Mouse (Mus musculus): Measurements from ENCODE around the gene Frmpd2.

Gene Frmpd2

DNA sequence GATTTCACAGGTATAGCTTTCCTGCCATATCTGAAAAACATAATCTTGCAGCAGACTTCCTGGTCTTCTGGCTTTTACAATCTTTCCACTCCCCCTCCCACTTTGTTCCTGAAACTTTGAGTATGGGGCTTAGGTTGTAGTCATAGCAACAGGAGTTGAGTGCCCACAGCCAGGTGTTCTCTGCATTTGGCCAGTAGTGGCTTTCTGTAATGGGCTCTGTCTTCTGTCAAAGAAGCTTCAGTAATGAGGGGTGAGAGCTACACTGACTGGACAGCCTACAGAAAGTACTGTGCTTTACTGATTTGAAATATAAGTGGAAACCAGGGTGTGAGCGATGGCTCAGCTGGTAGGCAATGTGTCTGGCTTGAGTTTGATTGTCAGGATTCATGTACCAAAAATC, 37.2 kb downstream of the Frmpd2 start:
- DNase-seq (ENCODE audit: low spot score): no peak

DNA sequence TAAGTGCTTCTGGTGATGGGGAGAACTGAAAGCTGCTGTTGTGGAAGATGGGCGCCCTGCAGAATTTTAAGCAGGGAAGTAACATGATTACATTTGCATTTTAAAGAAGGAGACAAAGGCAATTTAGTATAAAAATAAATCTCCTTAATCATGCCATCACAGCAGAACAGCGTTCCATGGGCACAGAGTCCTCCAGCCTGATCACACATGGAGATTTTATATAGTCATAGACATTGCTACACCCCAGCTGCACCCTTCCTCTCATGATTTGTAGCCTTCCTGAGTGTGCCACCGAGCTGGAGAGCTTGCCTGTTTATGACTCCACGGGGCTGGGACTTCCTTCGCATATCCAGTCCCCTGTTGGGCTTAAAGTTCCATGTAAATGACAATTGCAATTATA, 42.4 kb downstream of the Frmpd2 start:
- DNase-seq (ENCODE audit: low spot score): no peak

DNA sequence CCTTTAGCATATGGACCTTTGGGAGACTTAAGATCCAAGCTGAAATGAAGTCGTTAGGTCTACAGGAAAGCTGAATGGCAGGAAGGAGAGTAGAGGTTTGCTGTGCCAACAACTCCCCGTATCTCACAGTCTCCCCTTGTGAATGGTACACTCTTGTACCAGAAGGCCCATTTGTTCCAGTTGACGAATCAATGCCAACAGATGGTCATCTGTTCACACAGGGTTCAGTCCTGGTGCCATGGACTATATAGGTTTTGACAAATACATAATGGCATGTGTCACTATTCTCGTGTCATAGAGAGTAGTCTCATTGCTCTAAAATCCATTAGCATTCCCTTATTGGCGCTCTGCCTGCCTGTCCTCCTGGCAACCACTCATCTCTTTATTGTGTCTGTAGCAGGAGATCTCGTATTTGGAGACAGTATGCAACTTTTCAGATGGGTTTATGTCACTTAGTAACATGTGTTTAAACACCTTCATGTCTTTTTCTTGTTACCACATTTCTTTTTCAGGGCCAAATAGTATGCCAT, 43.3 kb downstream of the Frmpd2 start:
- DNase-seq (ENCODE audit: low spot score): no peak

DNA sequence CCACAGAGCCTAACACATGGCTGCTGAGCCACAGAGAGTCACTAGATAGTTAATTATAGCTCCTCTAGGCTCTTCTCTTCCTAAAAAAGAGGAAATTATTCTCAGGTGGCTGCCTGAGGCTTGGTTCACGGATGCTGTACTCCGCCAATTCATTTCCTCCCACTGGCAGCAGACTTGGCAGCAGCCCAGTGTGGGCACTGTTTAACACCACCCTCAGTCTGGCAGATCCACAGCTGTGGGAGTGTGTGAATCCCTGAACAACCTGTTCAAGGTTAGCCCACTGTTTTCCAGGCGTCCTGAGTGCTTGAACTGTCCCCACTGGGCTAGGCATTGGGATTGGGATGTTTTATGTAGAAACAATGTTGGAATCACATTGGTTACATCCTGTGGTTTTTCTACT, 50.0 kb downstream of the Frmpd2 start:
- no peak for DNase-seq (ENCODE audit: low spot score)

DNA sequence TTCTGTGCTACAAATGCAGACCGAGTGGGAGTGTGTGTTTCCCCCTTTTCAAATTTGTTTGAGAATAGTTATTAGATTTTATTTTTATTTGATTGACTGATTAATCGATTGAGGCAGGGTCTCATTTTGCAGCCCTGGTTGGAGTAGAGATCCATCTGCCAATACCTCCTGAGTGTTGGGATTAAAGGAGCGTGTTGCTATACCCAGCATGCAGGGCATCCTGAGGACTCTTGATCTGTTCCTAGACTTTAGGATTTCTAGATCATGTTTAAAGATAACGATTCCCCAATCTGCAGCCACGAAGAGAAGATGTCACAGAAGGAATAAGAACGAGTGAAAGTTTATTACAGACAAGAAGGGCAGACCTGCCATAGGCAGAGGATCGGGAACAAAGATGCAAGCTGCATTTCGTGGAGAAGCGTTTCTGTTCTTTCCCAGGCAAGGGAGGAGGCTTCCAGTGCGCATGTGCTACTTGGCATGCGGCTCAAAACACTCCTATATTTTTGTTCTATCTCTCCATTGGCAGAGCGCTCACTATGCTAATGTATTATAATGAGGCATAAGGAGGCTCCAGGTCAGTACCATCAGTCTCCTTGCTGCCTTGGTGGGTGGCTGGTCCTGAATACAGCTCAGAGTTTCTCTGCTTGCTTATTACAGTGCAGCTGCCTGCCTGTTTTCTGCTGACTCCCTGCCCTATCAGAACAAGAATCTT, 53.9 kb downstream of the Frmpd2 start:
- no peak for DNase-seq (ENCODE audit: low spot score)

DNA sequence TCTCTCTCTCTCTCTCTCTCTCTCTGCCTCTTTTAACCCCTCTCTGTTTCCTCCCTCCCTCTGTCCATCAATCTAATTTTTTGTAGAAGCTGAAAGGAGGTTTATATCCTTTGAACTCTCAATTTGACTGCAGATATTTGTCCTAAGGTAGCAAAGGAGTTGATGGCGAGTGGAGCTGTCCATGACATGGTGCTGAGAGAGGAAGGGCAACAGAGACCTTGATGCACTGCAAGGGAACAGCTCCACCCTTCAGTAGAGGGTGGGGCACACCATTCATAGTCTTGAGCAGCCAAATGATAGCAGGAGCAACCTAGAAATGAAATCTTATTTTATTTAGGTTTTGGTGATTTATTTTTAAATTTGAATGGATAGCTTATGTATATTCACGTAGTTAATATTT, 55.1 kb downstream of the Frmpd2 start:
- DNase-seq (ENCODE audit: low spot score): no peak

DNA sequence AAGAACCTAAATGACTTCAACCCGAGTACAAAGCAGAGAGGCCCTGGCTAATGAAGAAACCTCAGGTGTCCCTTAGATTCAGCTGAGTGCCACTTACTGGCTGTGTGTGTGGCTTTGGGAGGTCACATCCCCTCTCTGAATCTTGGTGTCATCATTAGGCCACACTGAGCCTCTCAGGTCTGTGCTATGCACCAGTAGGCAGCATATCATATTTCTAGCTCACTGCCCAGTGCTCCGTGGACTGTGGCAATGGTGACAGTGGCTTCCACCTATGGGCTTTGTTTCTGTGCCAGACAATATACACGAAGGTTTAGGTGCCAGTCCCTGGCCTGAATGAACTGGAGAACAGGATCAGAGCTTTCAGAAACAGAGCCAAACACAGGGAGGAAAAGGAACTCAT, 56.4 kb downstream of the Frmpd2 start:
- DNase-seq (ENCODE audit: low spot score): no peak

DNA sequence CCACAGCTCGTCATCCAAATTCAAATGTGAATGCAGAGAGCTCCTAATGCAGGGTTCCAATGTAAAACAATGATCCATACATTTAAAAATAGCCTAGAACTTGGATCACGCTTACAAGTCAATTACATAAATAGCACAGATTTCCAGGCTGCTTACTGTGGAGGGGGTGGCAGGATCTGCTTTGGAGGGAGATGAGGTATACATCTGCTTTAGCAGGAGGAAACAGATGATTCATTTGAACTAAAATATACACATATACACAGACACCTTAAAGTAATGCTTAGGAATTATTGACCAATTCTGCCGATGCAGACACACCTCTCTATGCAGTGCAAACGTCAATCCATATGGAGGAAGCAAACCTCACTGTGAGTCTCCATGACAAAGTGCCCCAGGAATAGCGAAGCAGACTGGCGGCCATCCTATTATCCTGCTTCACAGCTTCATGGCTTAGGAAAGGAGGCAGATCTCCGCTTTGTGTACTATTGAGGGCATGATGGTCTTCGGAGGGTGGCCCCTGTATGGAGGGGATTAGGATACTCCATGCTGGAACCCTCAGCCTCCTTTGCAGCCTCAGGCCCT, 59.9 kb downstream of the Frmpd2 start:
- DNase-seq (ENCODE audit: low spot score): no peak

DNA sequence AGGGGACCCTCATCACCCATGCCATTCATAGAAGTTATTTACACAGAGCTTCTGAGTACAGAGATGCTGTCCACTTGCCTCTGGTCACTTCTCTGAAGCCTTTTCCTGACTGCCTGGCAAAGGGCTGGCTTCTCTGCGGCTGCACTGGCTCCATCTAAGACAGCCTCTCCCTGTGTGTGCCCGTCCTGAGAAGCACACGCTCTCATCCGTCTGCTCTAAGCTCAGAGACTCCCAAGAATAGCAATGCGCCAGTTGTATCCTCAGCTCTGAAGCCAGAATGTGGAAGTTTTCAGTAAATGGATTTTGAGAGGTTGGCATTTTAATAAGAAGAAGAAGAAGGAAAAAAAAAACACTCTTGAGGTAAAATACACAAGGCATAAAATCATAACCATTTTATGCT, 61.3 kb downstream of the Frmpd2 start:
- DNase-seq (ENCODE audit: low spot score): no peak

DNA sequence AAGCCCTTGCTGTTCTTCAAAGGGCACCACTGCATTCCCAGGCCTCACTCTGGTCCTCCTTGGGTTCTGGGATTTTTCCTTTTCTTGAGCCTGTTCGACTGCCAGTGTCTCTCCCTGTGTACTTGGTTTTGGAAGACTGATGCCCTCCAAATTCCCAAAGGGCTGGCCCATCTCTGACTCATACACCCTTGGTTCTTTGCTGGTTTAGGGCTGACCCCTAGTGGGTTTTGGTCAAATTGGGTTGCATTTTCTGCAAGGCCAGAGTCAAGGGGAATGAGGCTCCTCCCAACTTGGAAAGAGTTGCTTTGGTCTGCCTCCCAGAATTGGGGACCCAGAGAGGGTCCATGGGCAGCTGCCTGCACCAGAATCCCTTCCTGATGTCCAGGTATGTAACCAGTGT, 62.0 kb downstream of the Frmpd2 start:
- no peak for DNase-seq (ENCODE audit: low spot score)

DNA sequence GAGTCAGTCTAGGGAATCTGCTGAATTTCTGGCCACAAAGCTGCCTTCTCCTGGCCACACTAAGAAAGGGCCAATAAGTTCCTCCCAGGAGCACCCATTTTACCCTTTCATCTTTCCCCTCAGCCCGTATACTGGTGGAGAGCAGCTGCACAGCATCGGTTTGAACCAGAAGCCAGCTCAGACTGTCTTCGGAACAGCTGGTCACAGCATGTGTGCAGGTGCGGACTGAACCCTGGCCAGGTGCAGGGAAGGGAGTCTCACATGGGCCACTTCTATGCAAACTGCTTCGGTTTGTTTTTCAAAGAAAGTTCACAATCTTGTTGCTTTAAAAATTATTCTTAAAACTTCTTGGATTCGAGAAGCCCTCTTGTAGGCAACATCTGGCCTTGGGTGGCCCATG, 63.8 kb downstream of the Frmpd2 start:
- no peak for DNase-seq (ENCODE audit: low spot score)

DNA sequence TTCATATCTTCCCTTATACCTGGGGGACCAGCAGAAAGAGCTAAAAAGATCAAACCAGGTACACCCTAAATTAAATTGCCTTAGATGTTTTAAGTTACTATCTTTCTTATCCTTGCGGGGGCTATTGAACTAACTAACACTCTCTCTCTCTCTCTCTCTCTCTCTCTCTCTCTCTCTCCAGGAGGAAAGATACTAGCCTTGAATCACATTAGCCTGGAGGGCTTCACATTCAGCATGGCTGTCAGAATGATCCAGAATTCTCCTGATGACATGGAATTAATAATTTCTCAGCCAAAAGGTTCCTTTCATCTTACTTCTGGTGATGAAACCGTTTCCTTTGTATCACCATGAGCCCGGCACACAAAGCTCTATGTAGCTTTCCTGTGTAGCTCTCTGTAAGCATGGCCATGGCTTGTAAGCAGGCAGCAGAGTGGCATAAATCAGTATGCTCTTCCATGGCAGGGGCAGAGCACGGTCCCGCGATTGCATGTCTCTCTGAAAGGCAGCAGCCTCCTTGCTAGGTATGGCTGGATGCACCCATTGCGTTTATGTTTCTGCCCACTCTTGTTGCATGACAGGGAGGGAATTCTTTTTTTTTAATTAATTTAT, 68.2 kb downstream of the Frmpd2 start:
- no peak for DNase-seq (ENCODE audit: low spot score)

DNA sequence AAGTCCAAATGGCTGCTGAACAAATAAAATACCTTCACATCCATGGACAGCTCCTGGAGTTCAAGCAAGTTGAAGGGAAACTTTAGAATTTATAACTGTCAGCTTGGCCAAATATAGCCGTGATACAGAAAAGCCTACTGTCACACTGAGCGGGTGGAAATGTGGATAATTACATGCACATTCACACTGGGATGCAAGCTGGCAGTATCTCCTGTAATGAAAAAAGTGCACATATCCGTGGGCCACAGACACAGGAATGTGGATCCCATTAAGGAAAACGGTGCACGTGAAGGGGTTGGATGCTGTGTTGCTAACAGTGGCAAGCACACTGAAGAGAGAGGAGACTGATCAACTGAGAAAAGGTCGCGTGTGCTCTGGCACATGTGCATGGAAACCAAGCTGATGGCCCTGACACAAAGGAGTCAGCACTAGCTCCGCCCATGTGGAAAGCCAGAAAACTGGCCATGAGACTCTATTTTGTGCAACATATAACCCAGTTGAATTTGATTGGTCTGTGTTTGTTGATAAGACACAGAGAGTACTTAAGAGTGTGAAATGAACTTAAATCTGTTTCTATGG, 74.2 kb downstream of the Frmpd2 start:
- no peak for DNase-seq (ENCODE audit: low spot score)

DNA sequence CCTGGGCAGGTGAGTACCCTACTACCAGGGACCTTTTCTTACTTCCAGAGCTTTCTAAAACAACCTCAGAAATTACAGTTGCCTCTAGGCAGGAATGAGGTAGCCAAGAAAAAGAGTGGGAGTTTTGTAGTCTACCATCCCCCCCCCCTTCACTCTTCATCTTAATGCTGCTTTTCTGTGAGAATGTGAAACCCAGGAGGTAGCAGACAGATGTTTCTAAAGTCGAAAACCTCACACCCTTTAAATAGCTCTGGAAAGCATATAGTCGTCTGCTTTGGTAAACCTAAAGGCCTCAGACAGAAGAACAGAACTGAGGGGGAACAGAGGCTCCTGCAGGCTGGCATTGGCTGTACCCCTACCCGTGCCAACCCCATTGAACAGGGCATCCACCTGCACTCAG, 77.2 kb downstream of the Frmpd2 start:
- DNase-seq (ENCODE audit: low spot score): no peak

DNA sequence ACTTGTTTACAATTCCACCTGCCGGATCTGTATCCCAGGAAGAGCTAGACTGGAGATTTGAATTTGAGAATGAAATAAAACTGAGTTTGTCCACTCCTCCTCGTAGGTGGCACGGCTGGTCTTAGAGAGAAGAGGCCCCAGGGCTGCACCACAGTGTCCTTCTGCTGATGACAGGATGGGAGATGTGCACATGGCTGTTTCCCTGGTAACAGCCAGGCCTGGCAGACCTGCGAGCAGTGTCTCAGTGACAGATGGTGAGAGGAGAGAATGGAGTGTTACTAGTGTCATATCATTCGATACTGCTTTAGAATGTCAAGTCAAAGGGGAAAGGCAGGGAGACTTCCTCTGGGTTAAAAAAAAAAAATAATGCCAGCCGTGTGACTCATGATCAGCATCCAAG, 78.4 kb downstream of the Frmpd2 start:
- no peak for DNase-seq (ENCODE audit: low spot score)

DNA sequence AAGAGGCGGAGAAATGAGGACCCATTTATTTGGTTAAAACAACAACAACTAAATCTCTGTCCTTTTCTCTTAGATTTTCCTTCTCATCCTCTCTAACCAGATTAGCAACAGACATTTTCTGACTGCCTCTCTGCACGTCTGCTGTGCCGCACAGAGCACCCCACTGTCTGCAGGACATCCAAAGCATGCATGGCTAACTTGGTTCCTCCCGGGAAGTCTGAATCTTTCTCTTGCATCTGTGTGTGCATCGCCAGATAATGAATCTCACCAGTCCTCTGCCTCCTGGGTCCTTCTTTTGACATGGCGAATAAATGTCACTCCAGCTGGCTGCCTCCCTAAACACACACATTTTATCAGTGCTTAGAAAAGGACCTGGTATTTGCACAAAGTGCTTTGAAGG, 99.2 kb downstream of the Frmpd2 start:
- no peak for DNase-seq (ENCODE audit: low spot score)

DNA sequence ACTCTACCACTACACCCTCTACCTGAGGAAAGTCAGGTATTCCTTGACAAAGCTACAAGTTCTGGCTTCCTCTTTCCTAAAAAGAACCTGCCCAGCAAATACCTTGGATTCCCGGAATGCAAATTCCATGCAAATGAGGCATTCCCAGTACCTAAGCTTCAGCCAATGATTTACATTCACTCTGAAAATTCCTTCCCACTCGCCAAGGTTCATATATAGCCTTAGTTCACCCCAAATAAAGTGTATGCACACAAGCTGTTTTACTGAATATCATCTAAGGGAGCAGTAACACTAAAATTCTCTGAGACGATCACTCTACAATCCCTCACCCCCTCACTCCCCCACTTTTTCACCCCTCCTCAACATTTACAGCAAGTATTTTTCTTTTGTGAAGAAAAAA, 102.1 kb downstream of the Frmpd2 start:
- no peak for DNase-seq (ENCODE audit: low spot score)

DNA sequence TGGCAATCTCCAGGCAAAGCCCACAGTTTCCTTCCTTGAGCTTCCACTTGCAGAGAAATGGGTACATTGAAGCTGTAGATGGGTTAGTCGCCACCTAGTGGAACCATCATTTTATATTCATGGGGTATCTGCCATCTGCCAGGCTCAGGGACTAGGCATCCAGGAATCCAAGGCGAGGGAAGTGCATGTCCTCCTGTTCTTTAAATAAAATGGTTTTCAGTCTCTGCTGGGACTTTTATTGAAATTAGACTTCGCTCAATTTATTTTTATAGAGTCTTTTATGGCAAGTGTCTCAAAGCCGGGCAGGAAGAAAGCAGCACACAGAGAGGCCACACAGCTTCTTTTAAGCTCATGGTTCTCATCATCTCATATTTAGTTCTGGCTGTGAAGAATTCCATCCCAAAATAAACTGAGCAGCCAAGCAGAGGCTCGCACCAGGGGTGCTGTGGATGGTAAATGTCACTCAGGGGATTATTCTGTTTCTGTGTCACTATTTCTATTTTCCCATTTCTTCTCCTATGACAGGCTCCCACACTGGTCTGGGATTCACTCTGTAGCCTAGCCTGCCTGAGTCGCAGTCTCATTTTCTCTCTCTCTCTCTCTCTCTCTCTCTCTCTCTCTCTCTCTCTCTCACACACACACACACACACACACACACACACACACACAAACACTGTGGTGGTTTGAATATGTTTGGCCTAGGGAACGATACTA, 108.4 kb downstream of the Frmpd2 start:
- DNase-seq (ENCODE audit: low spot score): no peak

DNA sequence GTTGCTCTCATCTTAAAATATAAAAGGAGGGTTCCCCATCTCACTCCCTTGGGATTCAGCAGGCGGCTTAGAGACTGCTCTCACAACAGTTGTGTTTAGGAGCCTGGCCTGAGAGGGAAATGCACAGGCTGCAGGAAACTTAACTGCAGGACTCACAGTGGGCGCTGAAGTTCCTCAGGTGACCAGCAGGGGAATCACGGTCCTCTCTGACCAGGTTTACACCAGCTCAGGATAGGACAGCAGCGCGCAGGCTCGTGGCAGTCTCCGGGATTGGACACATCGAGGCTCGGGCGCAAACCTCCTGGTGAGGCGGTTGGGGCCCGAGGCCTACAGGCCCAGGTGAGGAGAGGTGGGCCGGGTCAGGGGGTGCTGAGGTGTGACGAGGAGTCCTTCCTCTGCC, 117.5 kb downstream of the Frmpd2 start, which contains the start of gene Ptpn20:
Gene Ptpn20 (plus strand): TSS at position 257 of the 400 bp plus-strand sequence.
- no peak for DNase-seq (ENCODE audit: low spot score)

DNA sequence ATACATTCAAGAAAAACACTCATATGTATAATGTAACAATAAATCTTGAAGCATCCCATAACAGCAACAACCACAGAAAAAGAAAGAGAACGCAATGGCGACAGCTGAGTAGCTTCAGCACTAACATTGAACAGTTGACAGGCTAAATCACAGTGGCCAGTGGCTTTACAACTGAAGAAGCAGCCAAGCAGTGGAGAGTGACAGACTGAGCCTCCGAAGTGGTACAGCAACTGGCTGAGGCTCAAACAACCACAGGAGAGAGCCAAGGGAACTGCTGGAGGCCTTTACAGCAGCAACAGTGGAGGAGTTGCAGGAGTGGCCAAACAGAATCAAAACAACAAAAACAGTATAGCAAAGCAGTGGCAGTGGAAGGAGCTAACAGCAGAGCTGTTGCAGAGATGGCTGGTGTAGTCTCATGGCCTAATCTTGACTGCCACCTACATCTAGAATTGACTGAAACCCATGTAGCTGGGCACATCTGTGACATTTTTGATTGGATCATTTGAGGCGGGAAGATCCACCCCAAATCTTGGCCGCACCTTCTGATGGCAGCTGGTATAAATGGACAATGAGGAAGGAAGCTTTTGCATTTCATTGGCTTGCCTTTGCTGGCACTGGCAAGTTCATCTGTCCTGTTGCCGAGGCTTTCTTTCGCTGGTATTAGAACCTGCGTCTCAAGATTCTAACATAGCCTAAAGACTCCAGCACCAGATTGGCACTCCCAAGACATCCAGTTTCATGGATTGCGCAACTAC, 127.1 kb downstream of the Frmpd2 start:
- no peak for DNase-seq (ENCODE audit: low spot score)

DNA sequence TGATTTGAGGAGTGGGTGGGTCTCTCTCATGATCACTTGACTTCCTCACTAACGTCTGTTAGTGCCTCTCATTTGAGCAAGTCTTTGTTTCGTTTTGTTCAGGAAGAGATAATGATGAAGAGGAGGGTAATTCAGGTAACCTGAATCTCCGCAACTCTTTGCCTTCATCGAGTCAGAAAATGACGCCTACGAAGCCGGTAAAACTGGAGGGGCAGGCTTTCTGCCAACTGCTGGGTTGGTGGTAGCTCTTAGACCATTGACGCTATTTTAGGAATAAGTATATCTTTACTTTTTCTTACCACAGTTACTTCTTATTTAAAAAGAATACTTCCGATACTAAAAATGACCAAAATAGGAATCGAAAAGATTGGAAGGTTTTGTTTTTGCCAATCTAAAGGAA, 135.9 kb downstream of the Frmpd2 start:
- DNase-seq (ENCODE audit: low spot score): no peak
